Mouse (Mus musculus) kidney, adult 2 months (tissue): ENCODE data around the gene BC107364.

ENCODE experiments used
- CTCF ChIP-seq: fragments of 200-500 bp; conservative IDR thresholded peaks from 2 replicates; pipeline ENCODE4 v1.5.1; 2011; ENCODE audit warnings: low read depth, mild to moderate bottlenecking, control low read depth, low read length, moderate library complexity, mixed read lengths; ENCODE audit not compliant: insufficient read depth, insufficient read length
- POLR2A ChIP-seq: fragments of 200-500 bp; IDR thresholded peaks from one replicate; pipeline ENCODE4 v1.6.1; 2011; ENCODE audit warnings: low read depth, low read length, control low read depth

DNA sequence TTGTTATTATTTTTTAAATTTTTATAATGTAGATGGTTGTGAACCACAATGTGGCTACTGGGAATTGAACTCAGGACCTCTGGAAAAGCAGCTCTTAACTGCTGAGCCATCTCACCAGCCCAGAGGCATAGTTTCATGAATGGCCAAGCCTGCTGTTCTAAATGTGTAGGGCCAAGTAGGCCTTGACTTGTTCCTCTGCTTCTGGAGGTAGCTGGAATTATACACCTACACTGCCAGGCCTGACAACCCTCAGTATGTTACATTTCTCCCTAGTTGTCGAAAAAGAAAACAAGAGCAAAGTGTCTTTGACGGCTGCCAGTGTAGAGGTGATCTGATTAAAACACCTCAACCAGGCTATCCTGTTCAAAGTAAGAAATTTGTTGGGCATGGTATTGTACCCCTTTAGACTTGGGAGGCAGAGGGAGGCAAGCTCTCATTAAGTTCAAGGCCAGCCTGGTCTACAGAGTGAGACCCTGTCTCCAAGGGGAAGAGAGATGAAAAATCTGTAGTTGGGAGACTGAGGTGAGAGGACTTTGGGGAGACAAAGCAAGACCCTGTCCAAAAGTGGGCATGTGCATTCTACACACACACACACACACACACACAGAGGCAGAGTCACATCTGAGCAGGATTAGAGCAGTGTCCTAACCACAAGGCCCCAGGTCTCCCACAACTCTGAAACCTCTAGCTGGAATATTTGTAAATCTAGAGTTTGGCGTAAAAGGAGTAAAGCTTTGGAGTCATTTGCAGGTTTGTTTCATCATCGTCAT, 46.6 kb upstream of the BC107364 start:
- TF ChIP-seq CTCF (no peak), POLR2A (no peak)
